Mouse (Mus musculus): ENCODE results near the gene Bsnd. TPM values are rescaled to one million over a fixed set of nuclear protein-coding genes. Genes with fewer than 3 reads are reported as not detected.

The Bsnd gene
- total RNA-seq (2021): not detected
- long read RNA-seq, experiment 1, partial matches to known transcripts: 0 of 1 reads
- long read RNA-seq, experiment 1, other reads (novel, unspliced or antisense): 1 of 1 reads
- long read RNA-seq, experiment 2: 0 reads

GRCm38 (mm10) chr4:106492116-106492515 lies at the start of gene Bsnd:
TSS of gene Bsnd (minus strand) at chr4:106492283.
- DNase-seq (ENCODE audit: low spot score in 2 of 2): no peak

GRCm38 (mm10) chr4:106541491-106541890 lies 49.4 kb upstream of the Bsnd start:
- no peak for DNase-seq (ENCODE audit: low spot score in 2 of 2)

- DNase-seq (ENCODE audit: low spot score in 2 of 2): no peak
These were observed 47.7 kb upstream of the Bsnd start for GRCm38 (mm10) chr4:106539756-106540155.

- no peak for DNase-seq (ENCODE audit: low spot score in 2 of 2)
These were observed 42.2 kb upstream of the Bsnd start for GRCm38 (mm10) chr4:106534256-106534655.

- no peak for DNase-seq (ENCODE audit: low spot score in 2 of 2)
These were observed 41.5 kb upstream of the Bsnd start for GRCm38 (mm10) chr4:106533421-106534080.

- no peak for DNase-seq (ENCODE audit: low spot score in 2 of 2)
These were observed 38.0 kb upstream of the Bsnd start for GRCm38 (mm10) chr4:106530113-106530482.

- peak; percentile 89 to 92 for DNase-seq (ENCODE audit: low spot score in 2 of 2)
These were observed 37.5 kb upstream of the Bsnd start for GRCm38 (mm10) chr4:106529375-106530112.

GRCm38 (mm10) chr4:106527856-106528547 lies 35.9 kb upstream of the Bsnd start:
- no peak for DNase-seq (ENCODE audit: low spot score in 2 of 2)

- no peak for DNase-seq (ENCODE audit: low spot score in 2 of 2)
These were observed 32.9 kb upstream of the Bsnd start for GRCm38 (mm10) chr4:106525001-106525400.

GRCm38 (mm10) chr4:106524131-106524530 lies 32.0 kb upstream of the Bsnd start:
- DNase-seq (ENCODE audit: low spot score in 2 of 2): no peak

GRCm38 (mm10) chr4:106522547-106522946 lies 30.5 kb upstream of the Bsnd start:
- DNase-seq (ENCODE audit: low spot score in 2 of 2): no peak

GRCm38 (mm10) chr4:106514606-106515005 lies 22.5 kb upstream of the Bsnd start:
- DNase-seq (ENCODE audit: low spot score in 2 of 2): no peak

GRCm38 (mm10) chr4:106509888-106510287 lies 17.8 kb upstream of the Bsnd start:
- no peak for DNase-seq (ENCODE audit: low spot score in 2 of 2)

- no peak for DNase-seq (ENCODE audit: low spot score in 2 of 2)
These were observed 13.5 kb upstream of the Bsnd start for GRCm38 (mm10) chr4:106505453-106506058.

GRCm38 (mm10) chr4:106503578-106503977 lies 11.5 kb upstream of the Bsnd start:
- no peak for DNase-seq (ENCODE audit: low spot score in 2 of 2)

- DNase-seq (ENCODE audit: low spot score in 2 of 2): no peak
These were observed 8.0 kb upstream of the Bsnd start for GRCm38 (mm10) chr4:106500066-106500465.

- no peak for DNase-seq (ENCODE audit: low spot score in 2 of 2)
These were observed 6.4 kb upstream of the Bsnd start for GRCm38 (mm10) chr4:106498471-106498844.

GRCm38 (mm10) chr4:106497776-106498470 lies 5.8 kb upstream of the Bsnd start:
- no peak for DNase-seq (ENCODE audit: low spot score in 2 of 2)

GRCm38 (mm10) chr4:106496833-106497232 lies 4.8 kb upstream of the Bsnd start:
- no peak for DNase-seq (ENCODE audit: low spot score in 2 of 2)

GRCm38 (mm10) chr4:106493639-106494038 lies 1.6 kb upstream of the Bsnd start:
- peak in 1 of 2 experiments; percentile 10 for DNase-seq (ENCODE audit: low spot score in 2 of 2)

GRCm38 (mm10) chr4:106490620-106491019 lies 1.5 kb downstream of the Bsnd start:
- no peak for DNase-seq (ENCODE audit: low spot score in 2 of 2)
